18 mouse cellular contexts compared by ENCODE assay signal in genomic region chr2:143853447-143853846, GRCm38 (mm10). TPM values are rescaled to one million over a fixed set of nuclear protein-coding genes. Genes with fewer than 3 reads are reported as not detected.
DNase-seq lines count a peak whose midpoint lies in the region; ATAC-seq and TF ChIP-seq lines count a peak whose summit lies in the region.
"Had no signal": no experiment of that assay in that cellular context is flagged by ENCODE, and none has a peak within 500 bp of the region (broad histone marks: within the 10 kb centered on the region; RNA-seq: fewer than 3 reads in every experiment).

No protein-coding gene starts in this region.

- no peak overlapping the region for H3K27ac ChIP-seq in hindbrain, embryonic 13.5 days
- no peak overlapping the region for H3K27ac ChIP-seq in hindbrain, embryonic 14.5 days
- no peak overlapping the region for H3K27ac ChIP-seq in left cerebral cortex, adult 2 months
- H3K27ac ChIP-seq: forebrain, embryonic 13.5 days; limb, embryonic 13.5 days; midbrain, embryonic 15.5 days; neural tube, embryonic 12.5 days had no signal

- intact Hi-C loops in left cerebral cortex, adult 2 months (cut with DNase I) = no loop called here

- TF ChIP-seq CTCF in left cerebral cortex, adult 2 months (IDR thresholded peaks at IDR 0.05) = no peak

- no peak overlapping the region for H3K4me2 ChIP-seq in hindbrain, embryonic 13.5 days
- no peak overlapping the region for H3K4me2 ChIP-seq in hindbrain, embryonic 14.5 days (replicated peaks)
- H3K4me2 ChIP-seq: forebrain, embryonic 13.5 days; limb, embryonic 13.5 days; midbrain, embryonic 15.5 days; neural tube, embryonic 12.5 days had no signal

- ATAC-seq in hindbrain, embryonic 13.5 days (ENCODE audit: low FRiP score) = peak; percentile 18; the same call in 1 of the 2 replicates
- no peak for ATAC-seq in hindbrain, embryonic 14.5 days (ENCODE audit: low FRiP score)
- 0 out of 2 replicates have a peak, but pooled peaks have one; percentile 25 for ATAC-seq in common myeloid progenitor, adult 5-6 weeks (replicated peaks; ENCODE audit: low read depth, poor library complexity, severe bottlenecking)
- ATAC-seq in megakaryocyte progenitor cell, adult 5-6 weeks (replicated peaks; ENCODE audit: poor library complexity) = peak; percentile 32; the same call in 1 of the 2 replicates
- ATAC-seq: forebrain, embryonic 13.5 days; midbrain, embryonic 15.5 days had no signal

- no peak overlapping the region for H3K4me3 ChIP-seq in hindbrain, embryonic 13.5 days
- no peak overlapping the region for H3K4me3 ChIP-seq in hindbrain, embryonic 14.5 days (replicated peaks; ENCODE audit: low read length)
- no peak overlapping the region for H3K4me3 ChIP-seq in left cerebral cortex, adult 2 months
- H3K4me3 ChIP-seq: forebrain, embryonic 13.5 days; limb, embryonic 13.5 days; midbrain, embryonic 15.5 days; neural tube, embryonic 12.5 days had no signal

- WGBS in hindbrain, embryonic 13.5 days = 75% methylated on average over 4 of the region's 4 CpGs
- WGBS in hindbrain, embryonic 14.5 days = 70% methylated on average over 4 of the region's 4 CpGs

- DNase-seq in hindbrain, embryonic 14.5 days (ENCODE audit: low spot score) = no peak
- peak; percentile 60 for DNase-seq in 3T3-L1 (ENCODE audit: low read depth, low spot score)
- no peak for DNase-seq in left cerebral cortex, adult 2 months (ENCODE audit: extremely low spot score in 1 of 2, low spot score in 2 of 2)
- no peak for DNase-seq in neural tube, embryonic 10.5 days (ENCODE audit: extremely low spot score, low spot score)
- DNase-seq in kidney, postnatal 10 days = no peak
- DNase-seq: adrenal gland, postnatal 14 days; cerebellum, adult 9-11 months; embryo, embryonic 11 days; kidney, adult 2 months; right cerebral cortex, postnatal 25 days had no signal

- peaks cover 12% of the 10 kb centered on the region for H3K4me1 ChIP-seq in hindbrain, embryonic 13.5 days (replicated peaks)
- H3K4me1 ChIP-seq in hindbrain, embryonic 14.5 days (replicated peaks; ENCODE audit: control insufficient read depth, insufficient read depth, low read length) = no peaks in the 10 kb centered on the region
- H3K4me1 ChIP-seq: forebrain, embryonic 13.5 days; neural tube, embryonic 12.5 days had no signal

- H3K27me3 ChIP-seq in hindbrain, embryonic 13.5 days = no peaks in the 10 kb centered on the region
- H3K27me3 ChIP-seq in hindbrain, embryonic 14.5 days (ENCODE audit: control insufficient read depth, insufficient read depth, low read length) = no peaks in the 10 kb centered on the region
- H3K27me3 ChIP-seq: limb, embryonic 13.5 days; midbrain, embryonic 15.5 days; neural tube, embryonic 12.5 days had no signal

- no peaks in the 10 kb centered on the region for H3K9me3 ChIP-seq in hindbrain, embryonic 13.5 days
- no peaks in the 10 kb centered on the region for H3K9me3 ChIP-seq in hindbrain, embryonic 14.5 days (ENCODE audit: control insufficient read depth, low read length)
- H3K9me3 ChIP-seq: forebrain, embryonic 13.5 days; limb, embryonic 13.5 days; midbrain, embryonic 15.5 days; neural tube, embryonic 12.5 days had no signal

- no peaks in the 10 kb centered on the region for H3K36me3 ChIP-seq in hindbrain, embryonic 13.5 days
- no peaks in the 10 kb centered on the region for H3K36me3 ChIP-seq in hindbrain, embryonic 14.5 days (replicated peaks; ENCODE audit: control insufficient read depth, insufficient read depth)
- H3K36me3 ChIP-seq: limb, embryonic 13.5 days; midbrain, embryonic 15.5 days; neural tube, embryonic 12.5 days had no signal

- H3K9ac ChIP-seq in hindbrain, embryonic 13.5 days = no peak overlapping the region
- H3K9ac ChIP-seq in hindbrain, embryonic 14.5 days = no peak overlapping the region
- H3K9ac ChIP-seq: forebrain, embryonic 13.5 days; limb, embryonic 13.5 days; midbrain, embryonic 15.5 days; neural tube, embryonic 12.5 days had no signal

RNA-seq across cellular contexts. Expression of gene Bfsp1, which starts 9.5 kb away (rescaled TPM):
- polyA plus RNA-seq in hindbrain, embryonic 13.5 days (2015; fragmentation: Nextera tagmentation; extraction: Ambion mirVana) = 1.4 and 1.6 TPM in 2 replicates
- 1.8 and 2.1 TPM in 2 replicates for polyA plus RNA-seq in hindbrain, embryonic 14.5 days (2014; fragmentation: Nextera tagmentation; extraction: Ambion mirVana)
- not detected in 2 replicates for total RNA-seq in common myeloid progenitor, adult 5-6 weeks (2017)
- total RNA-seq in megakaryocyte progenitor cell, adult 5-6 weeks (2015) = 0.07 TPM in 1 of 2 replicates, not detected in the other
- 0.50 TPM in 1 of 2 replicates, not detected in the other for total RNA-seq in megakaryocyte progenitor cell, adult 5-6 weeks (2017)
- 1 to 10 TPM in 1 of 2 experiments, under 1 TPM in 1; 0.88 to 1.1 TPM for total RNA-seq in left cerebral cortex, adult 2 months (2021)
- total RNA-seq: hematopoietic stem cell, adult 5-6 weeks had no signal
